Mouse (Mus musculus): Measurements from ENCODE around the gene Sdhaf3. TPM values are rescaled to one million over a fixed set of nuclear protein-coding genes. Genes with fewer than 3 reads are reported as not detected.

Gene Sdhaf3
- polyA plus RNA-seq, 1 experiment from 2014 or later = 5.1 TPM

- Histone ChIP-seq H3K9ac (no peak overlapping the region), H3K4me3 (no peak overlapping the region), H3K9me3 (no peaks in the 10 kb centered on the region), H3K4me2 (no peak overlapping the region), H3K36me3 (no peaks in the 10 kb centered on the region), H3K27ac (no peak overlapping the region), H3K27me3 (no peaks in the 10 kb centered on the region), H3K4me1 (no peaks in the 10 kb centered on the region)
- WGBS = 60% methylated on average over 3 of the region's 3 CpGs
- no peak for ATAC-seq (ENCODE audit: borderline replicate concordance, extremely low read depth, low FRiP score, low TSS enrichment)
These were observed 126.2 kb downstream of the Sdhaf3 start for GRCm38 (mm10) chr6:7082054-7082453.

GRCm38 (mm10) chr6:7082467-7083259 is 126.9 kb downstream of the Sdhaf3 start:
- Histone ChIP-seq H3K4me1 (no peaks in the 10 kb centered on the region), H3K27ac (no peak overlapping the region), H3K4me3 (no peak overlapping the region), H3K4me2 (no peak overlapping the region), H3K9ac (no peak overlapping the region), H3K36me3 (no peaks in the 10 kb centered on the region), H3K9me3 (no peaks in the 10 kb centered on the region), H3K27me3 (no peaks in the 10 kb centered on the region)
- WGBS = 68% methylated on average over 5 of the region's 5 CpGs
- no peak for ATAC-seq (ENCODE audit: borderline replicate concordance, extremely low read depth, low FRiP score, low TSS enrichment)

- H3K9ac ChIP-seq = no peak overlapping the region
- H3K27me3 ChIP-seq = no peaks in the 10 kb centered on the region
- H3K4me2 ChIP-seq = no peak overlapping the region
- no peaks in the 10 kb centered on the region for H3K4me1 ChIP-seq
- no peak for ATAC-seq (ENCODE audit: borderline replicate concordance, extremely low read depth, low FRiP score, low TSS enrichment)
- H3K36me3 ChIP-seq = no peaks in the 10 kb centered on the region
- H3K27ac ChIP-seq = no peak overlapping the region
- 95% methylated on average over 4 of the region's 4 CpGs for WGBS
- H3K4me3 ChIP-seq = no peak overlapping the region
- no peaks in the 10 kb centered on the region for H3K9me3 ChIP-seq
These were observed 127.9 kb downstream of the Sdhaf3 start for GRCm38 (mm10) chr6:7083661-7084060.

GRCm38 (mm10) chr6:7084370-7084769 is 128.6 kb downstream of the Sdhaf3 start:
- Histone ChIP-seq H3K4me3 (no peak overlapping the region), H3K4me2 (no peak overlapping the region), H3K36me3 (no peaks in the 10 kb centered on the region), H3K27ac (no peak overlapping the region), H3K27me3 (no peaks in the 10 kb centered on the region), H3K4me1 (no peaks in the 10 kb centered on the region), H3K9me3 (no peaks in the 10 kb centered on the region), H3K9ac (no peak overlapping the region)
- 83% methylated on average over 2 of the region's 2 CpGs for WGBS
- ATAC-seq (ENCODE audit: borderline replicate concordance, extremely low read depth, low FRiP score, low TSS enrichment) = no peak

- no peaks in the 10 kb centered on the region for H3K36me3 ChIP-seq
- H3K9ac ChIP-seq = no peak overlapping the region
- H3K27ac ChIP-seq = no peak overlapping the region
- no peak for ATAC-seq (ENCODE audit: borderline replicate concordance, extremely low read depth, low FRiP score, low TSS enrichment)
- 88% methylated on average over 2 of the region's 2 CpGs for WGBS
- no peaks in the 10 kb centered on the region for H3K9me3 ChIP-seq
- no peaks in the 10 kb centered on the region for H3K27me3 ChIP-seq
- H3K4me3 ChIP-seq = no peak overlapping the region
- H3K4me2 ChIP-seq = no peak overlapping the region
- H3K4me1 ChIP-seq = no peaks in the 10 kb centered on the region
These were observed 129.7 kb downstream of the Sdhaf3 start for GRCm38 (mm10) chr6:7085506-7085905.

- H3K4me3 ChIP-seq = no peak overlapping the region
- H3K4me2 ChIP-seq = no peak overlapping the region
- no peak overlapping the region for H3K27ac ChIP-seq
- H3K9ac ChIP-seq = no peak overlapping the region
- 76% methylated on average over 1 of the region's 1 CpGs for WGBS
- H3K9me3 ChIP-seq = no peaks in the 10 kb centered on the region
- no peaks in the 10 kb centered on the region for H3K4me1 ChIP-seq
- no peaks in the 10 kb centered on the region for H3K27me3 ChIP-seq
- no peak for ATAC-seq (ENCODE audit: borderline replicate concordance, extremely low read depth, low FRiP score, low TSS enrichment)
- H3K36me3 ChIP-seq = no peaks in the 10 kb centered on the region
These were observed 136.3 kb downstream of the Sdhaf3 start for GRCm38 (mm10) chr6:7092094-7092493.

Other genes starting within 250 kb of the Sdhaf3 start
- not detected in 2 replicates for gene Dlx6, start 92.7 kb upstream of the Sdhaf3 start, polyA plus RNA-seq (2015; fragmentation: Nextera tagmentation; extraction: Ambion mirVana)
- 0.20 and 0.27 TPM in 2 replicates for gene Dlx5, start 73.9 kb upstream of the Sdhaf3 start, polyA plus RNA-seq (2015; fragmentation: Nextera tagmentation; extraction: Ambion mirVana)